Mouse (Mus musculus) R1 (cell line): Measurements from ENCODE around the gene Zfp524.

Experiments used
- DNase-seq: peaks from one replicate; pipeline ENCODE4 v3.0.0-alpha.2; 2018; ENCODE audit warnings: low read depth, low spot score

Gene Zfp524

DNA sequence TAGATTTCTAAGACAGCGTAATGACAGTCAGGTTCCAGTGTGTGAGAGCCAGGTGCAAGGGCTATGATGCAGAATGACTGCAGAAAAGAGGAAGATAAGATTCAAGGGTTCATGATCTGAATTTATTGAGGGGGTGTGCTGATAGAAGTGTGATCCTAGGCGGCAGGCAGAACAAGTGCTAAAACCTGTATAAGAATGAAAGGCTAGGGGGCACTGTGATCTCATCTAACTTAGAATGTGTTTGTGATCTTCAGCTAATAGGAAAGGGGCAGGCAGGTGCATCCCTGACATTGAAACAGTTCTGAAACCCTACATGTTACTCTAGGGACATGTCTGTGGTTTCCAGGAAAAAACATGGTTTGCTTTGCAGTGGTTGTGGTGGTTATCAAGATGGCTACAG lies 31.9 kb downstream of the Zfp524 start:
- no peak for DNase-seq

DNA sequence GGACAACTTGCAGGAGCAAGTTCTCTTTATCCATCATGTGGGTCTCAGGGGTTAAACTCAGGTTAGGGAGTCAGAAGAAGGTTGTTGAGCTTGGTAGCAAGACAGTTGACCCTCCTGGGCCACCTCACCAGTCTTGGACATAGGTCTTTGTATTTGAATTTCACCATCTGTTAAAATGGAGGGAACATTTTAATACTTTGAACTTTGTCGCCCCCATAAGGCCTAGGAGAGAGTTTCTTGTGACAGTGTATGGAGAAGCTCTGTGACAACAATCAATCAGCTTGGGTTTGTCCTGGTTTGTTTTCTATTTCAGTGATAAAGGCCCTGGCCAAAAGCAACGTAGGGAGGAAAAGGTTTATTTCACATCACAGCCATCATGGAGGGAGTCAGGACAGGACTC lies 33.1 kb downstream of the Zfp524 start:
- peak; percentile 48 for DNase-seq

DNA sequence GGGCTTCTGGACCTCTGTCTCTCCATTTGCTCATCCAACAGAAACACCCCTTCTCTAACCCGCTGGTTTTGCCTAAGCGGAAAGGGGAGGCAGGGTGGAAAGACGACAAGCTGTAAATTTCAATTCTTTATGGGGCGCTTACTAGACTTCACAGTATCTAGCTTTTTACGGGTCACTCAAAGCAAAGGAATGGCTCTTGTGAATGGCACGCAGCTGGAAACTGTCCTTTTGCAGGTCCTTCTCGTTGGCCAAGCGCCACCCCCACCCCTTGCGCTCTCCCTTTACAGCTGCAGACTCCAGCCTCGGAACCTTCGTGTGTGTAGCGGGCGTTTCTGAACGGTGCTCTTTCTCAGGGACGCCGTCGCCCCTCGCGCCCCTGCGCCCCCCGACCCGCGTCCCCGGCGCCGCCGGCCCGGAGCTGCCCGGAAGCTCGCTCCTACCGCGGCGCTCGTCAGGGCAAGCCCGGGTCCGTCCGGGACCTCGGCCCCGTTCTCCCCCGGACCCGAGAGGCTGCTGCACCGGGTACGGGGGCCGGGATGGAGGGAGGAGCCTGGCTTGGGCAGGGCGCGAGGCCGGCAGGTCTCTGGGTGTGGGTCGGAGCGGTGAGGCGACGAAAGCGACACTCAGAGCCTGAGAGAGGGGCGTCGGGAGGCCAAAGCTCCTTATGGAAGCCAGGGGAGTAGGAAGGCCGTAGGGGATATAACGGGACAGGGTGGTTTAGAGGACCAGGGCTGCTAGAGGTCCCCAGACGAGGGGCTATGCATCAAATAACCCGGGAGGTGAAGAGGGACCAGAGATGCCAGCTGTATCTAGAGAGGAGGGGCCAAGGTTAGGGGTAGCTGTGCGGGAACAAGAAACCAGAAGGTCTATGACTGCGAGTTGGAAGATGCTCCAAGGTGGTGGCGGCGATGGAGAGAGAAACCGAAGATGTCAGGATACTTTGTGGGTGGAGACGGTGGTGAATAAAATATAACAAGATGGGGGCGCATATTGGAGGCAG lies 37.3 kb downstream of the Zfp524 start, which contains the start of gene Zfp580:
Gene Zfp580, plus strand, starts transcription at position 346 of the 1,000 bp plus-strand sequence.
- peak; percentile 82 for DNase-seq

DNA sequence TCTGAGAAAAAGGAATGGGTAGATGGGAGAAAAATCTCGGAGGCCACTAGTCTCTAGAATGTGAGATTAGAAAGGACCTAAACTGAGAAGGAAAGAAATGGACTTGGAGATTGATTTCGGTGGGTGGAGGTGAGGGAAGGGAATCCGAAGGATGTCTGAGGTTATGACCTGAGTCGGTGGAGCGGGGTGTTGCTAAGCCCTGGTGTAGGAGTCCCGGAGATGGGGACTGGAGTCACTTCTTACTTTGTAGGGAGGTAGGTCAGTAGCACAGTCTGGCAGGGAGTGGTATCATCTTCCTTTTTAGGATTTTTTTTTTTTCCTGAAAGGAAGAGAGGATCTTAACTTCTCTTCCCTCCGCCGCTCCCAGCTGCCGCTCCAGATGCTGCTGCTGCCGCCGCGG lies 38.2 kb downstream of the Zfp524 start:
- DNase-seq, result peak; percentile 43

DNA sequence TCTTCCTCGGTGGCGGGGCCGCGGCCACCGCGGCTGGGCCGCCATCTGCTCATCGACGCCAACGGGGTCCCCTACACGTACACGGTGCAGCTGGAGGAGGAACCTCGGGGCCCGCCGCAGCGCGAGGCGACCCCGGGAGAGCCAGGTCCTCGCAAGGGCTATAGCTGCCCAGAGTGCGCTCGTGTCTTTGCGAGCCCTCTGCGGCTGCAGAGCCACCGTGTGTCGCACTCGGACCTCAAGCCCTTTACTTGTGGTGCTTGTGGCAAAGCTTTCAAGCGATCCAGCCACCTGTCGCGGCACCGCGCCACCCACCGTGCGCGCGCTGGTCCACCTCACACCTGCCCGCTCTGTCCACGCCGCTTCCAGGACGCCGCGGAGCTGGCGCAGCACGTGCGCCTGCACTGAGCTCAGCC lies 38.7 kb downstream of the Zfp524 start:
- no peak for DNase-seq

DNA sequence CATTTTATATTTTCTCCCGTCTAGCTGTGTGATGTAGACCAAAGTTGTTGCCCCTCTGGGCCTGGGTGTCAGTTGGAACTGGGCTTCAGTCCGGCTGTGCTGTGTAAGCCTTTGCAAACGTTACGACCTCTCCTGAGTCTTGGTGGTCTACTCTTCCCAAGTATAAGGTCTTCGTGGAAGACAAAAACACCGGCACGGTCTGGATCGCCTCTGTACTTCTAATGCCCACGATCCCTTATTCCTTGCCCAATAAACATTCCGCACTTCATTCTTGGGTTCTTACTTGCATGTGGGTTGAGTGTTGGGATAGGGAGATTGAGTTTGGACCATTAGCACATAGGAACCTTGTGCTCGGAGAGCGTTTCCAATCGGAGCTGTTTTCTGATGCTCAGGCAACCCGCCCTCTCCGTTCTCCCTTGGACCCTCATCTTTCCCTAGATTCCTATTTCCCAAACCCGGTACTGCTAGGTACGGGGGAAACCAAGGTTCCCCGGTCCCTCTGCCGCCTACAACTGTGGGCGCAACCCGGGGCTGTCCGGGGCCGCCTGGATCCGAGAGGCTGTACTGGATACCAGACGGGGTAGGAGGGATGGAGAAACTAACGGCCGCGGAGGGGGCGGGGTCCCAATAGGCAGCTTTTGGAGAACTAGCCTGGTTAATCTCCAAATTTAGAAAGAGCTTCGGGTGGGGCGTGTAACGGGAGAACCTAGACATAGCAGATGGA lies 39.4 kb downstream of the Zfp524 start:
- DNase-seq, result peak; percentile 78

DNA sequence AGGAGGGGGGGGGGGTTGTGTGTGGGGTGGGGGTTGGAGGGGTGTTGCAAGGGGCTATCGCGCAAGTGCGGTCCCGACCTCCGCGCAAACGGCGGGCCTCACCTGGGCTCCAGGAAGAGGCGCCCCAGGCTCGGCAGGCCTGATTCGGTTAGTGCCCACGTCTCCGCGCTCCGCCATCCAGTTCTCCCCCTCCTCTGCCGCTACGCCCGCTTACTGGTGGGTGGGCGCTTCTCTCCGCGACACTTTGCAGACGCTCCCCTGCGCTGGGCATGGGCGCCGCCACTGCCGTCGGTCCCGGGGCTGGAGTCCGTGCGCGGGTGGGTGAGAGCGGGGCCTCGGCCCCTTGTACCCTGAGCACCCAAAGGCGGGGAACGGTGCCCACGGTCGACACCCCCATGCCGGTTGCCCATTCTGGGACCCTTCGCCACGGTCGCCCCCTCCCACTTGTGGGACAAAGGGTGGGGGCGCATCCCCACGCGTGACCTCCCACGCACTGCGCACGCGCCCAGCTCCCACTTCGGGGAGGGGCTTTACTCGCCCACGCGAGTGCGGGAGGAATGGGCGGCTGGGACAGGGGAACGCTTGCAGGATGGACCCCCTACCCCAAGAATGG lies 42.5 kb downstream of the Zfp524 start:
- DNase-seq, result no peak

DNA sequence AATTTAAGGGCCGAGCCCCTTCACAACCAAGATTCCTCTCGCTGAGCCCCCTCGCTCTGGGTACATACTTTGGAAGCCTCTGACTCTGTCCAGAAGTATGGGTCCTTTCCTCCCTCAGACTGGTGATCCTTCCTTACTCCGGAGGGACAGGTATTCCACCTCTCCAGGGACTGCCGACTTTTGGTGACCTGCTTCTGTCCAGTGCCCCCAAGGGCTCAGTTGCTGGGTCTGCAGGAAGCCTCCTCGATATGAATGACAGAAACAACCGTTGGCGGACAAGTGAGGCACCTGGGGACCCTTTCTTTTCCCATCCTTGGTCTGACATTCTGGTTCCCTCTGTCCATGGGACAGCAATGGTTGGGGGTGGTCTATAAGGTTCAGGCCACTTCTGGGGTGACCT lies 43.2 kb downstream of the Zfp524 start:
- no peak for DNase-seq

DNA sequence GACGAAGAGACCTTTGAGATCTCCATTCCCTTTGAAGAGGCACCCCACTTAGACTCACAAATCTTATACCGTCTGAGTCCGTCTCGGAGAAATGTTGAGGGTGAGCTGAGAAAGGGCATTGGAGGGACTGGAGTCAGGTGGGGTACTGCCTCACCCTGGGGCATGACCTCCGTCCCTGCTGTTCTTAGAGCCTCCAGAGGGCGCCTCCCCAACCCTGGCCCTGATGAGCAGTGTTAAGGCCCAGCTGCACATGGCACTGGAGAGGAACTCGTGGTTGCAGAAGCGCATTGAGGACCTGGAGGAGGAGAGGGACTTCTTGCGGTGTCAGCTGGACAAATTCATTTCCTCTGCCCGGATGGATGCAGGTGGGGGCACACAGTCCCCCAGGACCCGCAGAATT lies 43.6 kb downstream of the Zfp524 start:
- peak; percentile 56 for DNase-seq

DNA sequence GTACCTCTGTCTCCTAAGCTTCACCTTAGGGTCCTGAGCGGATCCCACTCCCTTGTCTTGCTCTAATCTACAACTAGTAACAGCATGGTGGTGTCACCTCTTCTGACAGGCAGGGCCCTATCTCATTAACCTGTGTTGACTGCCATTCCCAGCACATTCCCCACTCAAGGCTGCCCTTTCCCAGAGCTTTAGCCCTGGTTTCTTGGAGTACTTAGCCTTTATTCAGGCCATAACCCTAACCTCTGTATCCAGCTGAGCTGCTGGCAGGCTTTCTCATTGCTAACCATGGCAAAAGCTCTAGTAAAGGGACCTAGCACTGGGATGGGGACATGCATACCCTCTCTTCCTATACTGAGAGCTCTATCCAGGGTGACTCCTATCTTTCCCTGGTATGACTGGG lies 44.4 kb downstream of the Zfp524 start:
- no peak for DNase-seq

DNA sequence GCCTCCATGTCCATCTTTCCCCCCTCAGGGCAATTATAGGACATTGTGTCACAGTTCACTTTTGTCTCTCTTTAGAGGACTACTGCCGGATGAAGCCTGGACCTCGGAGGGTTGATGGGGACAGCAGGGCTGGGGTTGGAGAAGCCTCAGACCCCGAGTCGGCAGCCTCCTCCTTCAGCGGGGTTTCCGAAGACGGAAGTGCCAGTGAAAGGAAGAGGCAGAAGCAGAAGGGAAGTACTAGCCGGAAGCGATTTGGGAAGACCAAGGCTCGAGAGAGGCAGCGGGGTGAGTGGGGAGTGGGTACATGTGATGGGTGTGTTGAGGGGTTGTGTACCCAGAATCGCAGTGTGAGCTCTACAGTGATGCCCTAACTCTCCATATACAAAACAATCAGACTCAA lies 45.2 kb downstream of the Zfp524 start:
- no peak for DNase-seq

DNA sequence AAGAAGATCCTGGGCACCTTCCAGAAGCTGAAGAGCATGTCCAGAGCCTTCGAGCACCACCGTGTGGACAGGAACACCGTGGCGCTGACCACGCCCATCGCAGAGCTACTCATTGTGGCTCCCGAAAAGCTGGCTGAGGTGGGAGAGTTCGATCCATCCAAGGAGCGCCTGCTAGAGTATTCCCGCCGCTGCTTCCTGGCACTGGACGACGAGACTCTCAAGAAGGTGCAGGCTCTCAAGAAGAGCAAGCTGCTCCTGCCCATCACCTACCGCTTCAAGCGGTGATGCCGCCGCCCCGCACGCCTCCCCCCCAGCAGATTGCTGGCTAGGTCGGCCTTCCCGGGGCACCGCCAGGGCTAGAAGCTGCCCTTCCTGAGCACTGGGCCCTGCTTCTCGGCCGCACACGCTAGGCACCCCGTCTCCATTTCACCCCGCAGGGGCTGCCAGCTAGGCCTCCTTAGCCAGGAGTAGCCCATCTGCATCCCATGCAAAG lies 46.1 kb downstream of the Zfp524 start:
- peak; percentile 92 for DNase-seq

DNA sequence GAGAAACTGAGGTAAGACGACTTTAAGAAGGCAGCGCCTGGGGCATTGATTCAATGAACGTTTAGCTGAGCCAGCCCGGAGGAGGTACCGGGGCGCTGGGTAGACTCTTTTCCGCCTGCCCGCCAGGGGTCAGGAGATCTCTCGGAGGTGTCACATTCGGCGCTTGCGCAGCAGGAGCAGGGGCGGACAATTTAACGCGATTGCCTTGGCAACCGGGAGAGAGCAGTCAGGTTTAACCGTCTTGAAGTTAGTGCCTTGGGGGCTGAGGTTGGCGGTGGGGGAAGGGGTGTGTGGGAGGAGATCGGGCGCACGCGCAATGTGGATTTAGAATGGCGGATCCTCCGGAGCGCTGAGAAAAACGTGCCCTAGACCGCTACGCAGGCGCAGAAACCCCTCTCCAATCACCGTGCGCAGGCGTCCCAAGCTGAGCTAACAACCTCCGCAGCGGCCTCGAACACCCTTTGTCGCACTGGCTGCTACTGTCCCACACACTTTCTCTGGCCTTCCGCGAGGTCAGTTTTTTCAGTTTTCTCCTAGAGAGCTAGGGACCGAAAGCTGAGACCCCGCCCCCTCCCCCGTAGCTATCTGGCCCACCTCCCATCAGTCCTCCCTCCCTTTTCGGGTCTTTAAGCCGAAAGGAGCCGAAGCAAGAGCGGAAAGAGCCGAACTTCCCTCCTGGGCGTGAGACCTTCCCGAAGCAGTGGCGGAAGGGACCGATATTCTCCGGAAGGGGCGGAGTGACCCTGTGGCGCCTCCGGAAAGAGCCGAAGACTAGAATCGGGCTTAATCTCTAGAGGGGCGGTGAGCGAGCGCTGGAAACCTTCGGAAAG lies 46.9 kb downstream of the Zfp524 start:
- peak; percentile 98 for DNase-seq

DNA sequence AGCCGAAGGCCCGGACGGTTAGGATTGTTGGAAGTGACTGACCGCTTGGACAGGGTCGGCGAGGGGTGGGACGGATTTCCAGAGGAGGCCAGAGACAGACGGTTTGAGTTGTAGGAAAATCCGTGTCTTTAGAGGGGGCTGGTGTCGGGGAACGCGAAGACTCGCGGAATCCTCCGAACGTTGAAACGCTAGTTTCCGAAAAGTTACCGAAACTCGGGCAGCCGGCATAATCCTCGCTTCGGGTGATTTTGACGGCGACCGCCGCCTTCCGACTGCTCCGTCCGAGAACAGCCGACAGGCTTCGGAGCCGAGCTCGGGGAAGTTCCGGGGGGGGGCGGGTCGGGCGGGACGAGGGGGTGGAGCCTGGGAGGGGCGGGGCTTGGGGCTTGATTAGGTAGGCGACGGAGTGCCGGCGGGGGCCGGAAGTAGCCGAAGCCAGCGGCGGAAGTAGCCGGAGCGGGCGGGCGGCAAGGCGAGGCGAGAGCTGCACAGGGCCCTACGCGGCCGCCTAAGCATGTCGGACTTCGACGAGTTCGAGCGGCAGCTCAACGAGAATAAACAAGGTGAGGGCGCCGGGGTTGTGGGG lies 47.7 kb downstream of the Zfp524 start, which contains the start of gene U2af2:
Gene U2af2, plus strand, starts transcription at position 370 of the 586 bp plus-strand sequence.
- peak; percentile 90 for DNase-seq

DNA sequence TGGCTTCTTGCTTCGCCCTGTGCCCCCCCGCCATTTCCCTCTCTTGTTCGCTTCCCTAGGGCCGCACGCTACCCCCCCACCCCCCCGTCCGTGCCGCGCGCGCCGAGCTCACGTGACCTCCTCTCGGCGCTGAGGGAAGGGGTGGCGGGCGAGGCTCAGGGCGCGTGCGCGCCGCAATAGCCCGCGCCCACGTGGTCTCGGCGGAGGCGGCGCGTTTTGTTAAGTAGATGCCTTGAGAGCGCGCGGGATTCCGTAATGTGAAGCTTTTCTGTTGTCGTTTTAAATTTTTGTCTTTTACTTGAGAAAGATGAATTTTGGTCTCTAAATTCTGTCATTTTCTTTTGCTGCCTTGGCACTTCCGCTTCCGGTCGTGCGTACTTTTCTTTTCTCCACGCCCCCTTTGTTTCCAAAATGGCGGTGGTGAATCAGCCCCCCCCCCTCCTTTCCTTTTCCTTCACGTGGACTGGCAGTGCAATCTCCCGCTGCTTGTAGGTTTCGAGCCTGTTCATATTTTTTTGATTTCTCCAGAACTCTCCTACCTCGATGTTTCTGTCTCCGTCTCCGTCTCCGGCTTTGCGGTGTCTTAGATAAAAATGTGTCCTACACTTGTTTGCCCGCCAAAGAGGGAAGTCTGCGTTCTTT lies 48.3 kb downstream of the Zfp524 start:
- peak; percentile 91 for DNase-seq

DNA sequence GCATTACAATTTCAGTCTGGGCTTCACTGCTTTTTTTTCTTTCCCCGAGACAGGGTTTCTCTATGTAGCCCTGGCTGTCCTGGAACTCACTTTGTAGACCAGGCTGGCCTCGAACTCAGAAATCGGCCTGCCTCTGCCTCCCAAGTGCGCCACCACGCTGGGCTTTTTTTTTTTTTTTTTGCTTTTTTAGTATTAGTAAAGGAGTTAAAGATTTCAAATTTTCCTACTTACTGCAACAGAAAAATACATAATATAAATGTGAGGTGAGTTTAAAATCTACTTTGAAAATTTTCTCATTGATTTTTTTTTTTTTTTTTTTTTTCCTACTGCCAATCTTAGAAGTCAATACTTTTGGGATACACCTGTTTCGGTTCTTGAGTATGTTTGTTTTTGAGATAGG lies 50.7 kb downstream of the Zfp524 start:
- no peak for DNase-seq
